Mouse (Mus musculus) ES-E14 (cell line): ENCODE measurements at regions not wholly inside any gene's neighbourhood (a gene's known extent, or its start where the extent isn't known, plus 50 kb on each side); places are given as distances from the start of the nearest gene placed in this dataset.

Source experiments
- DNase-seq: peaks from one replicate; pipeline ENCODE4 v3.0.0-alpha.2; 2013; ENCODE audit warnings: low read depth, low spot score
- H3K27ac ChIP-seq: 2 replicates; pipeline ENCODE4 v1.5.1; 2012; ENCODE audit warnings: low read depth, mild to moderate bottlenecking, low read length, moderate library complexity, mixed read lengths; ENCODE audit not compliant: poor library complexity, insufficient read depth, severe bottlenecking
- H3K36me3 ChIP-seq: 2 replicates; pipeline ENCODE4 v1.6.1; 2012; ENCODE audit warnings: mild to moderate bottlenecking, low read length, moderate library complexity, mixed read lengths; ENCODE audit not compliant: control insufficient read depth, poor library complexity, insufficient read depth, severe bottlenecking
- H3K4me1 ChIP-seq, 2 experiments: fragments of 150-350 bp in 1 of 2; sonication (generic) in 1 of 2; 2 replicates each; pipeline ENCODE4 v1.6.1; 2012; ENCODE audit warnings: low read length in 2 of 2, mild to moderate bottlenecking in 1 of 2, mixed read lengths in 1 of 2; ENCODE audit not compliant: control insufficient read depth in 2 of 2, insufficient read depth in 2 of 2, poor library complexity in 1 of 2
- H3K4me3 ChIP-seq, 2 experiments: fragments of 150-350 bp in 1 of 2; sonication (generic) in 1 of 2; 2 replicates each; pipeline ENCODE4 v1.5.1; 2012; ENCODE audit warnings: low read length in 2 of 2, low read depth in 1 of 2, mild to moderate bottlenecking in 1 of 2, mixed read lengths in 1 of 2; ENCODE audit not compliant: insufficient read depth in 1 of 2, poor library complexity in 1 of 2, severe bottlenecking in 1 of 2
- H3K9ac ChIP-seq: 2 replicates; pipeline ENCODE4 v1.6.1; 2012; ENCODE audit warnings: low read depth, mild to moderate bottlenecking, low read length, mixed read lengths; ENCODE audit not compliant: poor library complexity, insufficient read depth, severe bottlenecking
- H3K9me3 ChIP-seq: fragments of 150-350 bp; sonication (generic); 2 replicates; pipeline ENCODE4 v1.6.1; 2012; ENCODE audit warnings: low read depth, mild to moderate bottlenecking, low read length; ENCODE audit not compliant: control insufficient read depth, insufficient read depth
- CHD2 ChIP-seq: IDR thresholded peaks from 2 replicates; pipeline ENCODE4 v1.6.1; 2014; ENCODE audit warnings: mild to moderate bottlenecking, low read depth, low read length, inconsistent platforms
- HCFC1 ChIP-seq: IDR thresholded peaks from 2 replicates; pipeline ENCODE4 v1.6.1; 2012; ENCODE audit warnings: low read length, inconsistent platforms, borderline replicate concordance; ENCODE audit not compliant: insufficient read depth
- MAFK ChIP-seq: IDR thresholded peaks from 2 replicates; pipeline ENCODE4 v1.6.1; 2014; ENCODE audit warnings: mild to moderate bottlenecking, low read depth, low read length, inconsistent platforms; ENCODE audit not compliant: insufficient read depth
- ZC3H11A ChIP-seq: IDR thresholded peaks from 2 replicates; pipeline ENCODE4 v1.6.1; 2012; ENCODE audit warnings: low read depth, mild to moderate bottlenecking, inconsistent platforms, low read length, borderline replicate concordance
- ZNF384 ChIP-seq: IDR thresholded peaks from 2 replicates; pipeline ENCODE4 v1.6.1; 2012; ENCODE audit warnings: low read depth, low read length, inconsistent platforms
- in situ Hi-C, 2 experiments: fragments of 600-800 bp; cut with MboI; formaldehyde crosslinking; loops; one replicate each; pipeline ENCODE4 v1.15.1; 2025; ENCODE audit warnings: low sequenced_read_pairs in 2 of 2, inconsistent platforms in 1 of 2; ENCODE audit not compliant: unreplicated experiment in 2 of 2

- Histone ChIP-seq H3K9me3 (no peaks in the 10 kb centered on the region), H3K4me1 (no peaks in the 10 kb centered on the region), H3K27ac (no peak overlapping the region), H3K4me3 (no peak overlapping the region), H3K36me3 (no peaks in the 10 kb centered on the region), H3K9ac (no peak overlapping the region)
- DNase-seq, result peak; percentile 47
- in situ Hi-C loops, result no loop called here
- TF ChIP-seq CHD2 (no peak), MAFK (no peak), ZC3H11A (peak; percentile 49; the same call in 1 of the 2 replicates)
Observed at GRCm38 (mm10) chr7:95489666-95490065, 681.4 kb upstream of the Tenm4 start.

DNA sequence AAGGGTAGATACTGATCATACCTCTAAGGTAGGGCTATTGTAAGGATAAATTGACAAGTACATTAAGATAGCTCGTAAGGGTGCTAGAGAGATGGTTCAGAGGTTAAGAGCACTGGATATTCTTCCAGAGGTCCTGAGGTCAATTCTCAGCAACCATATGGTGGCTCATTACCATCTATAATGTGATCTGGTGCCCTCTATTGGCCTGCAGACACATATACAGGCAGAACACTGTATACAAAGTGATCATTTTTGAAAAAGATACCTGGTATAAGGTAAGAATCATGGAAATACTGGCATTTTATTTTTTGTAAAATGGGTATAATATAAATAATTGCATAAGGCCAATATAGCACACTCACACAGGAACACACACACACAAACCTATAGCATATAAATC is 676.3 kb upstream of the Tenm4 start:
- in situ Hi-C loops, result no loop called here
- TF ChIP-seq CHD2 (no peak), MAFK (no peak), HCFC1 (no peak)
- no peaks in the 10 kb centered on the region for H3K4me1 ChIP-seq
- no peaks in the 10 kb centered on the region for H3K36me3 ChIP-seq
- no peaks in the 10 kb centered on the region for H3K9me3 ChIP-seq
- no peak overlapping the region for H3K27ac ChIP-seq
- H3K9ac ChIP-seq, result no peak overlapping the region
- H3K4me3 ChIP-seq, result no peak overlapping the region
- DNase-seq, result no peak

DNA sequence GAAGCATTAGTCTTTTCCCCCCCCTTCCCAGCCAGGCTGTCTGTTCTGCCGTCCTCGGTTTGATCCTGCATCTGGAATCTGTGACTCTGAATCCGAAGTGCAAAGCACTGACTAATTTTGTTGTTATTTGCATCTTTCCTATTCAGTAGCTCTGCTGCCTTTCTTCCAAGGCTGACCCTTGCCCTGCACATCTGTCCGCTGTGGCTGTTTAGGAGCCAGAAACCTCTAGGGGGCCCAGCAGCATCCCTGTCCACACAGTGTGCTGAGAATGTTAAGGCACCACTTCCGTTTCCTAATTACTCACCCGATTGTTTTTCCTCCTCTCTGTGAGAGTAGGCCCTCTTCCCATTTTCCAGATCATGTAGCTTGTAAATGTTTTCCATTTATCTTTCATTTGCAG is 668.1 kb upstream of the Tenm4 start:
- H3K27ac ChIP-seq, result no peak overlapping the region
- H3K4me1 ChIP-seq, result no peaks in the 10 kb centered on the region
- no peak overlapping the region for H3K9ac ChIP-seq
- in situ Hi-C loops, result loop anchor here in 1 of 2 experiments (10.0 kb wide), 1 partner anchor 62 kb away; no protein-coding TSS in a partner anchor
- TF ChIP-seq CHD2 (no peak), MAFK (no peak), HCFC1 (no peak), ZNF384 (no peak), ZC3H11A (no peak)
- H3K9me3 ChIP-seq, result no peaks in the 10 kb centered on the region
- H3K4me3 ChIP-seq, result no peak overlapping the region
- no peak for DNase-seq
- H3K36me3 ChIP-seq, result no peaks in the 10 kb centered on the region

DNA sequence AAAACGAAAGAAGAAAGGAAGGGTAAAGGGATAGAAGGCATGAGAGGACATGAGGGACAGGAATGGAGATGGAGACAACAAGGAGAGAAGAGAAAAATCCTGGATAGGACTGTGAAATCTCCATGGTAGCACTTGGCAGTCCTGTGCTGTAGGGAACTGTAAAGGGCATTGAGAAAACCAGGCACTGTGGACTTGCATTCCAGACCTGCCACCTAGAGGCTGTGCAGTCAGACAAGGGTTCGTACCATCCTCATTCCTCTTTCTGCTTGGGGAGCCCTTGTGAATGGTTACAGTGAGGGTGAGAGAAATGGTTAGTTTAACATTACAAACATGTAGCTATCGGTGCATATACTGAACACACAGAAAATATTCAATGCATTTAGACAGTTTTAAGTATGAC is 623.8 kb upstream of the Tenm4 start:
- TF ChIP-seq ZC3H11A (no peak), CHD2 (no peak), MAFK (no peak), ZNF384 (no peak), HCFC1 (no peak)
- Histone ChIP-seq H3K4me3 (no peak overlapping the region), H3K9ac (no peak overlapping the region), H3K9me3 (no peaks in the 10 kb centered on the region), H3K27ac (no peak overlapping the region), H3K36me3 (no peaks in the 10 kb centered on the region), H3K4me1 (no peaks in the 10 kb centered on the region)
- in situ Hi-C loops, result no loop called here
- DNase-seq, result no peak

DNA sequence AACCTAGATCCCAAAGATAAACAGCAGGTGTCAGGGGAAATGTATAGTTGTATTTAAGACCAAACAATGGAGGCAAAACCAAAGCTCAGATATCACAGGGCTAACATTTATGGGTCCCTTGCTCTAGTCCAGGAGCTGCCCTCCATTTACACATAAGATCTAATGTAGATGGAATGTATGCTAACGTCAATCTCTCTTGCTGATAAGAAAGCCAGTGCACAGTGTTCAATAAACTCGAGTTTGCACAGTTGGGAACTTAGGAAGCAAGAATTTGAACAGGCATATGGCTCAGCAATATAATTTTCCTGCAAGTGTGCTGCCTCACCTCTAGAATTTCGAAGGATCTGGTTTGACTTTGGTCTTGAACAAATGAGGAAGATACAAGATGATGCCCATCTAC is 620.9 kb upstream of the Tenm4 start:
- no peaks in the 10 kb centered on the region for H3K36me3 ChIP-seq
- H3K4me1 ChIP-seq, result no peaks in the 10 kb centered on the region
- H3K9ac ChIP-seq, result no peak overlapping the region
- no peak for DNase-seq
- no peaks in the 10 kb centered on the region for H3K9me3 ChIP-seq
- H3K4me3 ChIP-seq, result no peak overlapping the region
- no peak overlapping the region for H3K27ac ChIP-seq
- in situ Hi-C loops, result no loop called here
- TF ChIP-seq ZNF384, result no peak
- no peak for TF ChIP-seq ZC3H11A
- no peak for TF ChIP-seq HCFC1
- no peak for TF ChIP-seq MAFK
- TF ChIP-seq CHD2, result no peak
